Mouse (Mus musculus): ENCODE measurements around the gene S1pr3.

S1pr3 gene

GRCm38 (mm10) chr13:51408519-51409001 lies at the start of gene S1pr3:
Gene S1pr3, plus strand, starts transcription at chr13:51408639.
- no peak for DNase-seq (ENCODE audit: low spot score)

- no peak for DNase-seq (ENCODE audit: low spot score)
Measured at GRCm38 (mm10) chr13:51360441-51360962, 47.9 kb upstream of the S1pr3 start.

- no peak for DNase-seq (ENCODE audit: low spot score)
Measured at GRCm38 (mm10) chr13:51363390-51363789, 45.0 kb upstream of the S1pr3 start.

GRCm38 (mm10) chr13:51363985-51364384 lies 44.5 kb upstream of the S1pr3 start:
- no peak for DNase-seq (ENCODE audit: low spot score)

GRCm38 (mm10) chr13:51365191-51365590 lies 43.2 kb upstream of the S1pr3 start:
- DNase-seq (ENCODE audit: low spot score) = no peak

- DNase-seq (ENCODE audit: low spot score) = no peak
Measured at GRCm38 (mm10) chr13:51368346-51368745, 40.1 kb upstream of the S1pr3 start.

- DNase-seq (ENCODE audit: low spot score) = no peak
Measured at GRCm38 (mm10) chr13:51369354-51369753, 39.1 kb upstream of the S1pr3 start.

- DNase-seq (ENCODE audit: low spot score) = no peak
Measured at GRCm38 (mm10) chr13:51373086-51373485, 35.4 kb upstream of the S1pr3 start.

- DNase-seq (ENCODE audit: low spot score) = no peak
Measured at GRCm38 (mm10) chr13:51374026-51374807, 34.2 kb upstream of the S1pr3 start.

GRCm38 (mm10) chr13:51378126-51378525 lies 30.3 kb upstream of the S1pr3 start:
- DNase-seq (ENCODE audit: low spot score) = no peak

- no peak for DNase-seq (ENCODE audit: low spot score)
Measured at GRCm38 (mm10) chr13:51379596-51379995, 28.8 kb upstream of the S1pr3 start.

GRCm38 (mm10) chr13:51381498-51381897 lies 26.9 kb upstream of the S1pr3 start:
- DNase-seq (ENCODE audit: low spot score) = no peak

GRCm38 (mm10) chr13:51384899-51385298 lies 23.5 kb upstream of the S1pr3 start:
- DNase-seq (ENCODE audit: low spot score) = no peak

- DNase-seq (ENCODE audit: low spot score) = no peak
Measured at GRCm38 (mm10) chr13:51387908-51388307, 20.5 kb upstream of the S1pr3 start.

GRCm38 (mm10) chr13:51390398-51390797 lies 18.0 kb upstream of the S1pr3 start:
- DNase-seq (ENCODE audit: low spot score) = no peak

GRCm38 (mm10) chr13:51391359-51391916 lies 17.0 kb upstream of the S1pr3 start:
- no peak for DNase-seq (ENCODE audit: low spot score)

- DNase-seq (ENCODE audit: low spot score) = no peak
Measured at GRCm38 (mm10) chr13:51392256-51392655, 16.2 kb upstream of the S1pr3 start.

- DNase-seq (ENCODE audit: low spot score) = no peak
Measured at GRCm38 (mm10) chr13:51397861-51398260, 10.6 kb upstream of the S1pr3 start.

GRCm38 (mm10) chr13:51399562-51399961 lies 8.9 kb upstream of the S1pr3 start:
- no peak for DNase-seq (ENCODE audit: low spot score)

- DNase-seq (ENCODE audit: low spot score) = no peak
Measured at GRCm38 (mm10) chr13:51400186-51400719, 8.2 kb upstream of the S1pr3 start.

- no peak for DNase-seq (ENCODE audit: low spot score)
Measured at GRCm38 (mm10) chr13:51400736-51401501, 7.5 kb upstream of the S1pr3 start.

- DNase-seq (ENCODE audit: low spot score) = no peak
Measured at GRCm38 (mm10) chr13:51404566-51404965, 3.9 kb upstream of the S1pr3 start.
